ENCODE assay signal across 12 mouse cellular contexts in genomic region chr1:85908754-85909590, GRCm38 (mm10). TPM values are rescaled to one million over a fixed set of nuclear protein-coding genes. Genes with fewer than 3 reads are reported as not detected.
A peak's percentile ranks its signal among the peaks of the same experiment; 100 is the strongest.
DNase-seq lines count a peak whose midpoint lies in the region; ATAC-seq lines count a peak whose summit lies in the region.
"Had no signal": no experiment of that assay in that cellular context is flagged by ENCODE, and none has a peak within 500 bp of the region (broad histone marks: within the 10 kb centered on the region; RNA-seq: fewer than 3 reads in every experiment).

No protein-coding gene starts in this region.

- 37% methylated on average over 13 of the region's 13 CpGs for WGBS in heart, embryonic 16.5 days

- no peak overlapping the region for H3K9ac ChIP-seq in heart, embryonic 16.5 days (ENCODE audit: low read length)

- H3K4me2 ChIP-seq in heart, embryonic 16.5 days (ENCODE audit: low read depth, low read length), result no peak overlapping the region

- ATAC-seq in heart, embryonic 16.5 days (replicated peaks; ENCODE audit: extremely low read depth, insufficient read depth, low FRiP score), result no peak

- H3K27me3 ChIP-seq in heart, embryonic 16.5 days (ENCODE audit: control insufficient read depth, insufficient read depth, low read length), result no peaks in the 10 kb centered on the region

- DNase-seq in heart, postnatal 4 days, result no peak
- DNase-seq in ES-CJ7 (ENCODE audit: low read depth, low spot score) (peak; percentile 49), R1 (ENCODE audit: low read depth, low spot score) (peak; percentile 44)
- peak; percentile 17 for DNase-seq in lung, postnatal 14 days
- DNase-seq in cerebellum, adult 11 months, result no peak
- no peak for DNase-seq in thymus, postnatal 14 days
- DNase-seq: cerebellum, postnatal 36 days; gastrocnemius, postnatal 36 days; kidney, postnatal 10 days; spleen, adult 18-20 months had no signal

- H3K36me3 ChIP-seq in heart, embryonic 16.5 days (ENCODE audit: control insufficient read depth, insufficient read depth), result peaks cover 40% of the 10 kb centered on the region

- H3K27ac ChIP-seq in heart, embryonic 16.5 days (ENCODE audit: low read length), result peak overlapping the region; percentile 48

- no peak overlapping the region for H3K4me3 ChIP-seq in heart, embryonic 16.5 days (ENCODE audit: low read length)

- peaks cover 27% of the 10 kb centered on the region for H3K4me1 ChIP-seq in heart, embryonic 16.5 days (ENCODE audit: control insufficient read depth, insufficient read depth, low read length)

- peaks cover 4% of the 10 kb centered on the region; the same call in 1 of the 2 replicates for H3K9me3 ChIP-seq in heart, embryonic 16.5 days (replicated peaks; ENCODE audit: control insufficient read depth, low read length)
- H3K9me3 ChIP-seq: G1E had no signal

RNA-seq across cellular contexts. Expression of gene Itm2c, which starts 14.9 kb away (rescaled TPM):
- polyA plus RNA-seq in heart, embryonic 16.5 days (2015; fragmentation: Nextera tagmentation; extraction: Ambion mirVana), result 188 TPM in 2 replicates
- total RNA-seq in heart, postnatal 4 days (2021), result 10 to 100 TPM; 91.3 to 91.5 TPM

RNA-seq across cellular contexts. Expression of gene 4933407L21Rik, which starts 19.3 kb away (rescaled TPM):
- 0.09 and 0.21 TPM in 2 replicates for polyA plus RNA-seq in heart, embryonic 16.5 days (2015; fragmentation: Nextera tagmentation; extraction: Ambion mirVana)
- total RNA-seq in heart, postnatal 4 days (2021), result not detected
- total RNA-seq: gastrocnemius, postnatal 36 days had no signal
- polyA plus RNA-seq: G1E had no signal

RNA-seq across cellular contexts. Expression of gene Gpr55, which starts 51.8 kb away (rescaled TPM):
- 0.09 and 0.18 TPM in 2 replicates for polyA plus RNA-seq in heart, embryonic 16.5 days (2015; fragmentation: Nextera tagmentation; extraction: Ambion mirVana)
- total RNA-seq in heart, postnatal 4 days (2021), result not detected
- total RNA-seq: gastrocnemius, postnatal 36 days had no signal

Comparison
In these comparisons a context has a peak if more than half of its experiments do, and no peak if none do; other contexts are left out.
1. DNase-seq: peak in ES-CJ7 (single experiment), R1 (single experiment) and lung, postnatal 14 days (single experiment); none in heart, postnatal 4 days (single experiment), cerebellum, adult 11 months (single experiment) and thymus, postnatal 14 days (single experiment).